Mouse (Mus musculus): ENCODE data around the gene Lrrc75b. TPM values are rescaled to one million over a fixed set of nuclear protein-coding genes. Genes with fewer than 3 reads are reported as not detected.

The Lrrc75b gene
- polyA plus RNA-seq, 1 experiment from 2014 or later, result 6.3 TPM

DNA sequence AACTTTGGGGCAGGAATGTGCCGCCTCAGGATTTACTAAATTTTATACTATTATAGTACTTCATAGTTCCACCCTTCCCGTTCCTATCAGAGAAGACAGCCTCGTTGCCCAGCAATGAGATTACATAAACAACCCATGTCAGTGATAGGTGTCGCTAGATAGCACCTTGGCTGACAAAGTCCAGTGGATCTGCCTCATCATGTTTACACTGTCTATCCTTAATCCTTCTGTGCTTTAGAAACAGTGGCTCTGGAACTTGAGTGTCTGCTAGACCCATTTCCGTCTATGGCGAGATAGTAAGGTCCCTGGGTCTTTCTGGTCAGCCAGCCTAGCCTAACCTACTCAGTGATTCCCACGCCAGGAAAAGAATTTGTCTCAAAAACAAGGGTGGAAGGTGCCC, 59.8 kb downstream of the Lrrc75b start:
- no peak overlapping the region for H3K4me2 ChIP-seq (replicated peaks)
- no peaks in the 10 kb centered on the region for H3K4me1 ChIP-seq
- no peak overlapping the region for H3K9ac ChIP-seq
- no peaks in the 10 kb centered on the region for H3K9me3 ChIP-seq (replicated peaks)
- ATAC-seq (ENCODE audit: insufficient number of reproducible peaks, low FRiP score, low TSS enrichment, low read depth), result no peak
- no peaks in the 10 kb centered on the region for H3K27me3 ChIP-seq
- H3K36me3 ChIP-seq, result no peaks in the 10 kb centered on the region
- H3K4me3 ChIP-seq (replicated peaks), result no peak overlapping the region
- 63% methylated on average over 7 of the region's 7 CpGs for WGBS
- H3K27ac ChIP-seq (replicated peaks), result no peak overlapping the region

Other genes with a start within 250 kb of the Lrrc75b start
- 2.1 and 2.4 TPM in 2 replicates for gene Adora2a, start 243.5 kb downstream of the Lrrc75b start, polyA plus RNA-seq (2015; fragmentation: Nextera tagmentation; extraction: Ambion mirVana)
- 2.2 and 2.6 TPM in 2 replicates for gene Upb1, start 159.2 kb downstream of the Lrrc75b start, polyA plus RNA-seq (2015; fragmentation: Nextera tagmentation; extraction: Ambion mirVana)
- gene Snrpd3, start 42.8 kb downstream of the Lrrc75b start, polyA plus RNA-seq (2015; fragmentation: Nextera tagmentation; extraction: Ambion mirVana), result 156 and 168 TPM in 2 replicates
- 26.3 and 27.7 TPM in 2 replicates for gene Gucd1, start 42.4 kb downstream of the Lrrc75b start, polyA plus RNA-seq (2015; fragmentation: Nextera tagmentation; extraction: Ambion mirVana)
- gene Ggt1, start 1.3 kb upstream of the Lrrc75b start, polyA plus RNA-seq (2015; fragmentation: Nextera tagmentation; extraction: Ambion mirVana), result 1.7 and 2.2 TPM in 2 replicates
- 2.8 and 3.2 TPM in 2 replicates for gene Ggt5, start 29.0 kb upstream of the Lrrc75b start, polyA plus RNA-seq (2015; fragmentation: Nextera tagmentation; extraction: Ambion mirVana)
- 9.0 and 10.1 TPM in 2 replicates for gene Susd2, start 83.7 kb upstream of the Lrrc75b start, polyA plus RNA-seq (2015; fragmentation: Nextera tagmentation; extraction: Ambion mirVana)
- gene Cabin1, start 204.0 kb upstream of the Lrrc75b start, polyA plus RNA-seq (2015; fragmentation: Nextera tagmentation; extraction: Ambion mirVana), result 29.4 and 30.0 TPM in 2 replicates
- 53.2 and 58.3 TPM in 2 replicates for gene Ddt, start 213.1 kb upstream of the Lrrc75b start, polyA plus RNA-seq (2015; fragmentation: Nextera tagmentation; extraction: Ambion mirVana)
- not detected in 2 replicates for gene Gm20441, start 220.6 kb upstream of the Lrrc75b start, polyA plus RNA-seq (2015; fragmentation: Nextera tagmentation; extraction: Ambion mirVana)
- gene Gstt3, start 221.1 kb upstream of the Lrrc75b start, polyA plus RNA-seq (2015; fragmentation: Nextera tagmentation; extraction: Ambion mirVana), result 17.1 and 18.1 TPM in 2 replicates
- gene Gstt1, start 238.3 kb upstream of the Lrrc75b start, polyA plus RNA-seq (2015; fragmentation: Nextera tagmentation; extraction: Ambion mirVana), result 13.8 and 14.5 TPM in 2 replicates

Measured in embryonic facial prominence, embryonic 15.5 days (tissue).